Mouse (Mus musculus): ENCODE results near the gene Vmn1r193.

DNA sequence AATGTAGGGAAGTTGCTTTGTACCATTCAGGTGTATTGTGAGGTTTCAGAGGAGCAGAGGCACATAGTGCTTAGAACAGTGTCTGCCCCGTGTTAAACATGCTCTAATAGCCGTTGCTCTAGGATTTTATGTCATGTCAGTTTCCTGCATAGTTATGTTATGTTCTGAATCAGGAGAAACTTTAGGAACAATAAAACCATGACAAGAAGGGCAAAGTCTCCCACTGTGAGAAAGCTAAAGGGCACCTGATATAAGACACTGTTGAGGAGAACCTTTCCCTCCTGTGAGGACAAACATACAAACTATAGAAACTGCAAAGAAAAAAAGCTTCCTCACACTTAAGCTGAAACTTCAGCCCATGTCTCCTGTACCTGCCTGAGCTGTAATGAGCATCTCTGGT lies 32.6 kb downstream of the Vmn1r193 start:
- no peak for TF ChIP-seq CTCF (IDR thresholded peaks at IDR 0.05; ENCODE audit: extremely low read depth, insufficient read length, insufficient replicate concordance, low read depth, low read length)
- no peak for TF ChIP-seq POLR2A (IDR thresholded peaks at IDR 0.05; ENCODE audit: low read depth, low read length)
